Mouse (Mus musculus): ENCODE results near the gene Dchs2.

The Dchs2 gene

DNA sequence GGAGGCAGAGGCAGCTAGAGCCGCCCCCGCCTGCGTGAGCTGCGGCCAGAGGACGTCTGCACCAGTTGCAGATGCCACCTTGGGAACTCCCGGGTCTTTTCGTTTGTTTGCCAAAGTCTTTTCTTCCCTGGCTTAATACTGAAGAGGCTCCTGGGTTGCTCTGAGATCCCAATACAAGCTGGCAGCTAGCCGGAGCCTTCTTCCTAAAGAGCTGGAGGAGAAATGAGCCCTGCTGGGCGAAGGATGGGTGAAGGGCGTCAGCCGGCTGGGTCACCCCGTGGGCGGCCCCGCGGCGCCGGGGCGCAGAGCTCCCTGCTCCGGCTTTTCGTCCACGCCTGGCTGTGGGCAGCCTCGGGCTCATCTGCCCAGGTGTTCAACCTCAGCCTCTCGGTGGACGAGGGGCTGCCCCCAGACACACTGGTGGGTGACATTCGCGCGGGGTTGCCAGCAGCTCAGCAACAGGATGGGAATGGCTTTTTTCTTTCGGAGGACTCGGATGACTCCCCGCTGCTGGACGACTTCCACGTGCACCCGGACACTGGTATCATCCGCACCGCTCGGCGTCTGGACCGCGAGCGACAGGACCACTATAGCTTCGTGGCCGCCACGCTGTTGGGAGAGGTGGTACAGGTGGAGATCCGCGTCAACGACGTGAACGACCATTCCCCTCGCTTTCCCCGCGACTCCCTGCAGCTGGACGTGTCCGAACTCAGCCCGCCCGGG, at the start of gene Dchs2:
Dchs2 (plus strand) TSS at position 223 of the 723 bp plus-strand sequence.
- no peak for TF ChIP-seq GATA4 (IDR thresholded peaks at IDR 0.05; ENCODE audit: insufficient replicate concordance, low read length)

DNA sequence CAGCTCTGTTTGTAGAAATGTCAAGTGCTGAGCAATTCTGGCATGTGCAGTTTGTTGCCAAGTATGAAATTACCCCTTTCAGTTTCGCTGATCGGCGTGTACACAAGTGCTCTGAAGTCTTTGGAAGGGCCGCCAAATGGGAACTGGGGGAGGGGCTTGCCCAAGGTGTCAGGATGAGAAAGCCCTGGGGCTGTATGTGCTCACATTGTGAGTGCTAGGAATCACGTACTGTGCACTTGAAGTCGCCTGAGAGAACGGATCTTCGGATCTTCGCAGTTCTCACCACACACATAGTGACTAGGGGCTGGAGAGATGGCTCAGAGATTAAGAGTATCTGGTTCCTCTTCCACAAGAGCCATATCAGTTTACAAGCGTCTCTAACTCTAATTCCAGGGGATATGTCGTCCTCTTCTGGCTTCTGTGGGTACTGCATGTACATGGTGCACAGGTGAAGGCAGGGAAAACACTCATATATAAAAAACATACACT, 47.1 kb upstream of the Dchs2 start:
- peak; percentile 73; the same call in 1 of the 2 replicates for TF ChIP-seq GATA4 (IDR thresholded peaks at IDR 0.05; ENCODE audit: insufficient replicate concordance, low read length)

DNA sequence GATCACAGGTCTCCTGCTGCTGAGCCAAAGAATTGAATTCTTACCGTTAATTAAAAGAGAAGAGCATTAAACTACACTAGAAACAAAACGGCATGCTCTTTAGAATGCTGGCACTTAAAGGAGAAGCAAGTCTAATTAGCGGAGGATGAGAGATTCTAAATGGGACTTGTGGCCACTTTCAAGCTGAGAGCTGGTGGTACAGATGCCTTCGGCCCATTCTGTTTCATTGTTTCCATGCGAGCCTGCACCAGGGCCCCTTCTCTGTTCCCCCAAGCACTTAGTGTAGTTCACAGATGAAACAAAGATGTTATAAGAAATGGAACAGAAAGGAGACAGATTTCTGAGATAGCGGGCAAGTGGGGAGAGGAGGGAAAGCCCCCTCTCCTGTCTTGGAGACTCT, 30.2 kb upstream of the Dchs2 start:
- TF ChIP-seq GATA4 (IDR thresholded peaks at IDR 0.05; ENCODE audit: insufficient replicate concordance, low read length), result no peak

DNA sequence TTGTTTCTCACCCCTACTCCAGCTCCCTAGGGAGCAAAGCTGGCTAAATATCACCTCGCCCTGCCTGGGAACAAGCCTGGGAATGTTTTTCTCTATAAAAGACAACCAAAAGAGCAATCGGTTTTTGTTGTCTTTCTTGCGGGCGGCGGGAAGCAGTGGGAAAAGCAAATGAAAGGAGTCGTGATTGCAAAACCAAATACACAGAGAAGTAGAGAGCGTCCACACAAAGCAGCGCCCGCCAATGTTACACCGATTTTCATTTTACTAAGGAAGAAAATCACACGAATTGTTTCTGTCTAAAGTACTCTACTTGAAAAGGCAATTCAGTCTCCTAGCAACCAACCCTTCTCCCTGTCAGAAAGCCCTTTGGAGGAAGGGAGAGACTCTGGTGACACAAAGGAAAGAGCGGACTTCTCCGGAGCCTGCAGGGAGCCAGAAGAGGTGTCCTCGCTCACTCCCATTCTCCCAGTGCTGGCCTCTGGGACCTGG, 29.2 kb upstream of the Dchs2 start:
- TF ChIP-seq GATA4 (IDR thresholded peaks at IDR 0.05; ENCODE audit: insufficient replicate concordance, low read length), result no peak

DNA sequence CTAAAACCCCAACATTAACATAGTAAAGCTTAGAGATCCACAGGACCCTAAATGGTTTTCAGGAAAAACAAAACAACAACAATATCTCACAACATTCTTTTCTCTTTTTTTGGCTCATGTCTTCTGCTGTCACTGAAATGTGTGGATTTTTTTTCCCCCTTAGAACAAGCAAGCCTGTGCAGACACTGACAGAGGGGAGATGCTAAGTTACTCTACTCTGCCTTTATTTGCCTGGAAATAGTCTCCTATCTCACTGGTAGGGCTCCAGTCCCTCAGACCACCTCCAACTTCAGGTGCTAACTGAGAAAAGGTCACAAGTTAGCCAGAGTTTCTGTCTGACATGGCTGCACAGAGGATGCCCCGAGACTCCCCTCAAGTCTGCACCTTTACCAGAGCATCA, 28.6 kb upstream of the Dchs2 start:
- TF ChIP-seq GATA4 (IDR thresholded peaks at IDR 0.05; ENCODE audit: insufficient replicate concordance, low read length), result no peak

DNA sequence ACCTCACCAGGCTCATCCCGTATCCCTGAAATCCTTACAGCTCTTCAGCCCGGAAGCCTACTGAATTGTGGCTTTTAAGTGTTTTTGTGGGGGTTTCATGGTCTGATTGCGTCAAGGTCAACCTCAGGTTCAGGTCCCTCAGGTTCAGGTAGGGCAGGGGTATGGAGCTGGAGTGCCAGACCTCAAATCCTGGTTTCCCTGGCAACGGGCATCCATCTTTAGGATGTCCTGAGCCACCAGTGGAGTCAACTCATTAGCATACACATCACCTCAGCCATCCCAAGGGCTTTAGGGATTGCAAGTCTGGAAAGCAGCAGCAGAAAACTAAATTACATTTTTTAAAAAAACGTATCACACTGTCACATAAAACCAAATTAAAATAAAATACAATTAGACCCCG, 28.1 kb upstream of the Dchs2 start:
- no peak for TF ChIP-seq GATA4 (IDR thresholded peaks at IDR 0.05; ENCODE audit: insufficient replicate concordance, low read length)

DNA sequence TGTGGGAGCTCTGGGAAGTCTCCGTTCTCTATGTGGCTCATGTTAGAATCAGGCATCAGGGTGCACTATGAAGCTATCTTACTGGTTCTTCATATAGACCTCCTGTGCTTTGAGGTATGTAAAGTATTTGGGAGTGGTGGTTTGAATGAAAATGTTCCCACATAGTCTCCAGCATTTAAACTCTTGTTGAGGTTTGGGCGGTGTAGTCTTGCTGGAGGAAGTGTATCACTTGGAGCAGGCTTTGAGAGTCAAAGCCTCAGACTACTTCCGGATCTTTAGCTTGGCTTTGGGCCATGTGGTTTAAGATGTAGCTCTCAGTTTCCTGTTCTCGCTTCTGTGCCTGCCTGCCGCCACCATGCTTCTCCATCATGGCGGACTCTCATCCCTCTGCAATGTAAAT, 25.5 kb upstream of the Dchs2 start:
- TF ChIP-seq GATA4 (IDR thresholded peaks at IDR 0.05; ENCODE audit: insufficient replicate concordance, low read length), result no peak

DNA sequence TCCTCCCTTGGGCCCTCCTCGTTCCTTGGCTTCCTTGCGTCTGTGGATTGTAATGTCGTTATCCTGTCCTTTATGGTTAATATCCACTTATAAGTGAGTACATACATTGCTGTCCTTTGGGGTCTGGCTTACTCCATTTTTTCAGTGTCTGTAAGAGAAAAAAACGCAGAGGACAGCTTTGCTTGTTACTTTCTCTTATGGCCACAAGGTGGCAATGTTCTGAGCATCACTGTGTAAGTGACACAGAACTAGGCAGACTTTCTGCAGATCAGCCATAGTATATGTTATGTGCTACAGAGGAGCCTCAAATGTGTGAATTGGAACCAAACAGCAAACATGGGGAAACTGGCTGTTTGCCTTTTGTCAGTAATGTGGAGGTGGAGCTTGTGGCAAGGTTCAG, 17.6 kb upstream of the Dchs2 start:
- TF ChIP-seq GATA4 (IDR thresholded peaks at IDR 0.05; ENCODE audit: insufficient replicate concordance, low read length), result no peak

DNA sequence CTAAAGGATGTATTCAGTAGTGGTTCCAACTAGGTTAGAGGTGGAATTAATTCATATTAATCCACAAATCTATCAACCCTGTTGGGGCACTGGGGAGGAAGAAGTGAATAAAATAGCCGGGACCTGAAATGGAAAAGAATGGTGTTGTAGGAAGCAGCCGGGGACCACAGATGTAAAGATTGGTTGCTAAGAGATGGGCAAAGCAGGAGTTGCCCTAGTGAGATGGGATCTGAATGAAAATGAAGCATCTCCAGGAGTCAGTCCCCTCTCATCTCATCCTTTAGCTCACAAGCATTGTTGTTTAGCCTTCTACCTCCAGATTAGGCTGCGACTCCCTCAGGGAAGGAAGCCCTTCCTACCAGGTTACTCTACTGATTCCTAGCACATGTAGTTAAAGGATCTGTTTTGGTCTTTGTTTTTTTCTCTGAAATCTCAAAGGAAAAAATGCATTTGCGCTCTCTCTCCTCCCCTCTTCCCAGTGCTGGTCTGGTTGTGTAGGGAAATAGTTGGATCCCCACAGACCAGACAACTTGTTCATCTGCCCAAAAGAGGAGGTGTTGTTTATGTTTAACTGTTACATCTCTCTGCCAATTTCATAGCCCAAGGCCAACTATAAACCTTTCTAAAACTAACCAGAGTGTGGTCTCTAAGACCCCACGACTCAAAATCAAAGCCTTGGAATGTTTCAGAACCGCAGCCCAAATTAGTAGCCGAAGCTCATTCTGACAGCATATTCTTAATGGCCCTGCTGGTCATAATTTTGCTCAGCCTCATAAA, 16.1 kb upstream of the Dchs2 start:
- no peak for TF ChIP-seq GATA4 (IDR thresholded peaks at IDR 0.05; ENCODE audit: insufficient replicate concordance, low read length)

DNA sequence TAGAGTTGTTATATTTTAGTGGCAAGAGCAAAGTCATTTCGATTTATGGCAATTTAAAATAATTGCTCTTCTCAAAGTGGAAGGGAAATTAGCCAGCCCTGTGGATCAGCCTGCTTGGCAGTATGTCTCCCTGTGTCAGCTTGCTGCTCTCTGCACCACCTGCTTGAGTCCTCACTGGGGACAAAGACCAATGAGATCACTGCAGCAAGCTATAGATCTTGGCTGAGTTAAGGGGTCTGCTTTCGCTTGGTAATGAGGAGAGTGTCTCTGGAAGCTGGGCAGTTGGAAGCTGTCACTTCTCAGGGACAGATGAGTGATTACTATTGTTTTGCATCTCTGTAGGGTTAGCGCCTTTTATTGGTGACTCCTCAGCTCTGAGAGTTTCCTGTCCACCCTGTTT, 14.9 kb upstream of the Dchs2 start:
- TF ChIP-seq GATA4 (IDR thresholded peaks at IDR 0.05; ENCODE audit: insufficient replicate concordance, low read length), result no peak

DNA sequence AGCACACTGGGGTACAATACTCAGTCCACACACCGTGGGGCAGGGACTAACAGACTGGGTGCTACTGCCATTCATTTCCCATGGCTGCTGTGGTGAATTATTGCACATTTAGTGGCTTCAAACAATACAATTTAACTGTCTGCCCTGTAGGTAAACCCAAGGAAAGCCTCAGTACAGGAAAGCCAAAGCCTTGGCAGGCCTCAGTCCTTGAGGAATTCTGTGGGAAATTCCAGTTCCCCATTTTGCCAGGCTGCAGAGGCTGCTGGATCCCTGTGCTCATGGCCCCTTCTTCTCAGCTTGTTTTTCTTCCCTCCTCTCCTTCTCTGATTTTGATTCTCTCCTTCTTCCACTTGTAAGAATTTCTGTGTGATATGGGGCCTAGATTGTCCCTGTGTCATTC, 12.8 kb upstream of the Dchs2 start:
- TF ChIP-seq GATA4 (IDR thresholded peaks at IDR 0.05; ENCODE audit: insufficient replicate concordance, low read length), result no peak

DNA sequence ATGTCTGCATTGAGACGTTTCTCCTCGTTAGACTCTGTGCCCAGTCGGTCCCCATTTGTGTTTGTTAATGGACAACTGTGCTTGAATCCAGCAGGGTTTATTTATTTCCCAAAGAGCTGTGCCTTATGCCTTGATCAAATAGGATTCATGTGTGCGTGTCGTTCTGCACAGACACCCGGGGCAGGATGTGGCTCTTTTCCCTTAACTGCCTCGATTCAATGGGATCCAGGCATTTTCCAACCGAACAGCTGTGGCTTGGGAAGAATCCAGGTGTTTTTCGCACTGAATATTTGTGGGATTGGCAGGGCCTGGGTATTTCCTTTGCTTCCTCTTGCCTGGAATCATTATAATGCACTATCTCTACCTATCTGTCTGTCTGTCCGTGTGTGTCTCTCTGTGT, 10.2 kb upstream of the Dchs2 start:
- TF ChIP-seq GATA4 (IDR thresholded peaks at IDR 0.05; ENCODE audit: insufficient replicate concordance, low read length), result no peak

DNA sequence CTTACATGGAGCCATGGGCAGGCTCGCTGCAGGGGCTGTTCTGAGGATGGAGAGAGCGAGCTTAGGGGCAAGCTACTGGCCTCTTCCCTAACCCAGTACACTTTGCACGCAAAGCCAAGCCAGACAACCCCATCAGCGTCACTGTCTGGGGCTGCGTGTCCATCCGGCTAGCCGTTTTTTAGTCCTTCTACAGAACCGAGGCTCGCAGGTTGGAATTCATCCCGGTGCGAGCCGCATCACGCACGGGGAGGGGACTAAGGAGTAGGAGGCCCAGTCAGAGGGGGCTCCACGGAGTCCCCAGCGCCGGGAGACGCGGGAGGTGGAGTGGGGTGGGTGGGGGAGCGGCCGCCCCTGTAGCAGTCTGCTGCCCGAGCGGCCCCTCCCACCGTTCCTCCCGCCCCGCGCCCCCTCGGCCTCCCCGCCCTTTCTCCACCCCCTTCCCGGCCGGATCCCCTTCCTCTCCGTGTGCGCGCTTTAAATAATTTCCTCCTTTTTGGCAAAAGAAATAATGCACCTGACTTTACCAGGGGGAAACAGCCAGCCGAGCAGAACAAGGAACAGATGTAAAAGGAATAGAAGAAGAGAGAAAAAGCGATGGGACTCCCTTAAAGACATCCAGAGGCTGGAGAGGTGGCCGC, 541 bp upstream of the Dchs2 start:
- TF ChIP-seq GATA4 (IDR thresholded peaks at IDR 0.05; ENCODE audit: insufficient replicate concordance, low read length), result no peak

DNA sequence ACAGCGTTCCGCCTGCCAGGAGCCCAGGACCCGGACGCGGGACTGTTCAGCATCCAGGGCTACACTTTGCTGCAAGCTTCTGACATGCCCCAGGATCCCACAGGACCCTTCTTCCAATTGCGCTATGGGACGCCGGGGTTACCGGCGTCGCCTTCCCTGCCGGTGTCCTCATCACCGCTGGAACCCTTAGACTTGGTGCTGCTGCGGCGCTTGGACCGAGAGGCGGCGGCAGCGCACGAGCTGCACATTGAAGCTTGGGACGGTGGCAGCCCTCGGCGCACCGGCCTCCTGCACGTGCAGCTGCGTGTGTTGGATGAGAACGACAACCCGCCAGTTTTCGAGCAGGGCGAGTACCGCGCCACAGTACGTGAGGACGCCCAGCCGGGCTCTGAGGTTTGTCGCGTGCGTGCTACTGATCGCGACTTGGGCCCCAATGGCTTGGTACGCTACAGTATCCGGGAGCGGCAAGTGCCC, 738 bp downstream of the Dchs2 start:
- TF ChIP-seq GATA4 (IDR thresholded peaks at IDR 0.05; ENCODE audit: insufficient replicate concordance, low read length), result no peak

DNA sequence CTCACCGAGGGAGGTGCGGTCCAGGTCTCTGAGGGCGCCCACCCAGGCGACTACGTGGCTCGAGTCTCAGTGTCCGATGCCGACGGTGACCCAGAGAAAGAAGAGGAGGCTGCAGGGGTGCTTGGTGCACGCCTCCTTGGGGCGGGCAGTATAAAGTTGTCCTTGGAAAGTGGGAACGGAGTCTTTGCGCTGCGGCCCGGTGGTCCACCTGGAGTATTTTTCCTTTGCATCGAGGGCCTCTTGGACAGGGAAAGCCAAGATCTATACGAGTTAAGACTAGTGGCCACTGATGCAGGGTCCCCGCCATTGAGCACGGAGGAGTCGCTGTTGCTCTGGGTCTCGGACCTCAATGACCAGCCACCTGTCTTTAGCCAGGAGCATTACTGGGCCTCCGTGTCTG, 1.4 kb downstream of the Dchs2 start:
- TF ChIP-seq GATA4 (IDR thresholded peaks at IDR 0.05; ENCODE audit: insufficient replicate concordance, low read length), result no peak

DNA sequence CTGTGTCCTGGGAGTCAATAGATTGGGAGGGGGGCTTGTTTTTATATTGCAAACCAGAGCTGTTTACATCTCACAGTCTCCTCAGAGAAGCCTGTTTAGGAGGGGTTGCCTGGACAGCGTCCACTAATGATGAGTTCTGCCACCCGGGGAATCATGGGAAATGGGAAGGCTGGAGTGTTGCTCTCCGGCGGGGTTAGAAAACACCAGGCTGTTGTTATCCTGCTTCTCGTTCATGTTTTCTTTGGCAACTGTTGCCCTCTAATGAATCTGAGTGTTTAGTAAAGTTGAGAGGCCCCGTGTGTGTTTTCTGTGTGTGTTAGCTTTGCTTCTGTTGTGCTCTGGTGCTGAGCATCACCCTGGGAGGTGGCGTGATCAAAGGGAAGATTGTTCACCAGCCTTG, 8.7 kb downstream of the Dchs2 start:
- TF ChIP-seq GATA4 (IDR thresholded peaks at IDR 0.05; ENCODE audit: insufficient replicate concordance, low read length), result no peak

Measured in liver, adult (tissue).